Mouse (Mus musculus) pancreas, adult 10 weeks (tissue): Measurements from ENCODE around the gene Rnf43. TPM values are rescaled to one million over a fixed set of nuclear protein-coding genes. Genes with fewer than 3 reads are reported as not detected.

Source experiments
- polyA plus RNA-seq: library from polyadenylated mRNA; stranded (reverse); fragments of 350-450 nt; fragmentation: Illumina TruSeq; extraction: RNeasy Lipid Tissue Mini Kit (QIAGEN cat#74804); gene quantifications from one replicate; pipeline ENCODE4 v1.2.3, GENCODE M21; 2015; ENCODE audit warnings: low read depth, low replicate concordance; ENCODE audit not compliant: insufficient read depth

Gene Rnf43
- polyA plus RNA-seq, result 2.4 TPM

DNA sequence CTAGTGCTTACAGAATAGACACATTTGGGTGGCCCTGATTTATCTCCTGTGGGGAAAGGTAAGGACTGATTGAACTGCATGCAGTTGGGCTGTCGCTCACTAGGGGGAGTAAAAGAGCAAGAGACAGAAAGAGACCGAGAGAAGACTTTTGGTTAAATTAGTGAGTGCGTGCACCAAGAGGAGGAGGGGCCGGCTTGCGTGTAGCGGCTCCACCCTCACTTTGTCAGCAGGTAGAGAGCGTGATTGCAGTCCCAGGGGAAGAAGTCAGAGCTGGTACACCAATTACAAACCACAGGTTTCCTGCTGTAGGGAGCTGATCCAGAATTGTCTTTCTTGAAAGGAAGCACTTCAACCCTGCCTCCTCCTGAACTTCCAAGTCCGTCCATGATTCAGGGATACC is at the start of gene Rnf43:
Gene Rnf43 (plus strand): TSS at position 316 of the 400 bp plus-strand sequence.

DNA sequence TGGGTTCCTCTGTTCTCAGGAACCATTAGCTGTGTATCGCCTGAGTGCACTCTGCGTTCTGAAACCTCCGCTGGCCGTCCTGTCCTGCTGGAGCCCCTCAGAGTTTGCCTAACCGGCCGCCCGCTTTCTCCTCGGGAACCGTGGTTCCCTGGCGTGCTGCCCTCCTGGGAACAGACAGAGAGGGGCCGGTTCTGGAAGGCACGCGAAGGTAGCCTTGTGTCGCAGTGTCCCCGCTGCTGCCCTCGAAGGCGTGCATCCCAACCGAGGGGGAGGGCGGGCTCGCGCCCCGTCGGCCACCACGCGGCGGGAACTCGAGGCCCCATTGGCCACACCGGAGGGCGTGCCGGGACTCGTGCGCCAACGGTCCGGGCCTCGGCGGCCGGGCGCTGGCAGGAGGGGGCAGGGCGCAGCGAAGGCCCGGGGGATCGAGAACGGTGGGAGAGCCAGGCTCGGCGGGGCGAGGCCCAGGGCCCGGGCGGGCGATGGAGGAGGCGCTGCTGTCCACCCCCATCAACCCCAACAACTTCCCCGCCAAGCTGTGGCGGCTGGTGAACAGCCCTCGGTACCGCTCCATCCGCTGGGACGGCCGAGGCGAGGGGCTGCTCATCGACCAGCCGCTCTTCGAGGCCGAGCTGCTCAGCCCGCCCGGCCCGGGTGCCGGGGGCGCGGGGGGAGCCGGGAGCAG is 45.6 kb upstream of the Rnf43 start, which contains the start of gene Hsf5:
Gene Hsf5 (plus strand): TSS at position 375 of the 685 bp plus-strand sequence.

DNA sequence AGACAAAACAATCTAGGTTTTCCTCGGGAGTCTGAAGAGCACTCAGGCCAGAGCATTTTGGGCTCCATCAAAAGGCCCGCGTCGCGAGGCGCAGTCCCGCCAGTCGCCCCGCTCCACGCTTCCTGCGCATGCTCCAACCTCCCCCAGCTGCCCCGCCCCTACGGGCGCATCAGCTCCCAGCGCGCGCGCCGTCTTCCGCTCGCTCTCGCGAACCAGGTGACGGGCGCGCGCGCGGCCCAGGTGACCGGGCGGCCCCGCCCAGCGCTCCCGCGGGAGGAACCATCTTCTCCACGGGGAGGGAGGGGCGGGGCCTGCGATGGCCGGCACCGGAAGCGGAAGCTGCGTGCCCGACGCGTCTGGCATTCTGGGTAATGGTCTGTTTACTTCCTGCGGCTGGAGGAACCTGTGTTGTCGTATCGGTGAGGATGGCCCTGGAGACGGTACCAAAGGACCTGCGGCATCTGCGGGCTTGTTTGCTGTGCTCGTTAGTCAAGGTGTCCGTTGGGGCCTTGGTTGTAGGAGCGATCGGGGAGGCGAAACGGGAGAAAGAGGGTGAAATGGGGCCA is 74.7 kb downstream of the Rnf43 start, which contains the start of gene Supt4a:
Gene Supt4a (plus strand): TSS at position 378 of the 566 bp plus-strand sequence.

DNA sequence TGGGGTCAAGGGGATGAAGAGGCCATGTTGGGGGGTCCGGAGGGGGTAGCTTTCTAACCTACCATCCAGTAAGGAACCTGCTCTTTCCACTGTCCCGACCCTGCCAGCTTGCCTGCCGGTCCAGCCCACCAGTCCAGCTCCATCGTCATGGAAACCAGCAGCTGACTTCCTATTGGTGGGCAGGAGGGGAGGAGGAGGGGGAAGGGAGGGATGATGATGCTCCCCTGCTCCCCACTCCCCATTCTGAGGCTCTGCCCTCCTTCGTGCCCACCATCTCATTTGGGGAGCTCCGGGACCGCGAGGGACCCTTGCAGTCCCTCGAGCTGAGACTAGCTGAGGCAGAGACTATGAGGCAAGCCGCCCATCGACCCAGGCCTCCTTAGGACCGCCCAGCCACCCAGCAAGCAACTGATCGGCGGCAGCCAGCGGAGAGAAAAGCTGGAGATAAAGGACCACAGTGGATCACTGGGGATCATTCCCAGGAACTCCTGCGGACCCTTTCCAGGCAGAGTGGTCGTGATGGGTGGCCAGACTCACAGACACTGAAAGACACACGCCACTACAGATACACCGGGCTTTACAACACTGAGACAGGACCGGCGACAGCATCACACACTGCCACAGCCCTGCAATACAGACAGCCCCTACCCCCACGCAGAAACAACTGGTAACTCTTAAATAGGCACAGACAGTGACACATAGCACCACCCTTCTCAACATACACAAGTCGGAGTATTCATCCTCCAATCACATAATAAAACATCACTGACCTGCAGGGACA is 98.0 kb downstream of the Rnf43 start, which contains the start of gene Tspoap1:
Gene Tspoap1 (plus strand): TSS at position 241 of the 781 bp plus-strand sequence.

Other genes starting within 250 kb of the Rnf43 start
- gene Gm11492, start 96.1 kb upstream of the Rnf43 start, polyA plus RNA-seq, result not detected
- 17.6 TPM for gene Sept4, start 93.8 kb upstream of the Rnf43 start, polyA plus RNA-seq
- 5.4 TPM for gene Mtmr4, start 70.6 kb upstream of the Rnf43 start, polyA plus RNA-seq
- gene Hsf5, start 45.6 kb upstream of the Rnf43 start, polyA plus RNA-seq, result not detected
- gene Supt4a, start 74.8 kb downstream of the Rnf43 start, polyA plus RNA-seq, result 15.9 TPM
- 2.9 TPM for gene Tspoap1, start 97.8 kb downstream of the Rnf43 start, polyA plus RNA-seq
- gene Mpo, start 130.9 kb downstream of the Rnf43 start, polyA plus RNA-seq, result not detected
- gene Lpo, start 165.6 kb downstream of the Rnf43 start, polyA plus RNA-seq, result not detected
- 2.3 TPM for gene Mks1, start 190.5 kb downstream of the Rnf43 start, polyA plus RNA-seq
- not detected for gene Epx, start 212.8 kb downstream of the Rnf43 start, polyA plus RNA-seq
- not detected for gene Olfr462, start 229.5 kb downstream of the Rnf43 start, polyA plus RNA-seq
- gene Olfr463, start 234.7 kb downstream of the Rnf43 start, polyA plus RNA-seq, result not detected